Mouse (Mus musculus): ENCODE measurements at regions not wholly inside any gene's neighbourhood (a gene's known extent, or its start where the extent isn't known, plus 50 kb on each side); places are given as distances from the start of the nearest gene placed in this dataset.

- Histone ChIP-seq H3K27ac (no peak overlapping the region), H3K4me1 (replicated peaks) (no peaks in the 10 kb centered on the region), H3K4me3 (no peak overlapping the region), H3K9me3 (no peaks in the 10 kb centered on the region), H3K36me3 (no peaks in the 10 kb centered on the region), H3K27me3 (ENCODE audit: insufficient read depth, poor library complexity, severe bottlenecking) (no peaks in the 10 kb centered on the region)
- no peak for DNase-seq (ENCODE audit: low spot score)
- WGBS = 74% methylated on average over 4 of the region's 4 CpGs
These were observed 303.5 kb downstream of the Brinp2 start for GRCm38 (mm10) chr1:158052644-158053043.

- Histone ChIP-seq H3K4me1 (replicated peaks) (no peaks in the 10 kb centered on the region), H3K4me3 (no peak overlapping the region), H3K27ac (no peak overlapping the region), H3K27me3 (ENCODE audit: insufficient read depth, poor library complexity, severe bottlenecking) (no peaks in the 10 kb centered on the region), H3K9me3 (no peaks in the 10 kb centered on the region), H3K36me3 (no peaks in the 10 kb centered on the region)
- DNase-seq (ENCODE audit: low spot score) = no peak
- WGBS = 81% methylated on average over 11 of the region's 11 CpGs
These were observed 301.2 kb downstream of the Brinp2 start for GRCm38 (mm10) chr1:158054961-158055360.

GRCm38 (mm10) chr1:158056994-158057630, 299.0 kb downstream of the Brinp2 start:
- DNase-seq (ENCODE audit: low spot score) = no peak
- 71% methylated on average over 3 of the region's 3 CpGs for WGBS

DNA sequence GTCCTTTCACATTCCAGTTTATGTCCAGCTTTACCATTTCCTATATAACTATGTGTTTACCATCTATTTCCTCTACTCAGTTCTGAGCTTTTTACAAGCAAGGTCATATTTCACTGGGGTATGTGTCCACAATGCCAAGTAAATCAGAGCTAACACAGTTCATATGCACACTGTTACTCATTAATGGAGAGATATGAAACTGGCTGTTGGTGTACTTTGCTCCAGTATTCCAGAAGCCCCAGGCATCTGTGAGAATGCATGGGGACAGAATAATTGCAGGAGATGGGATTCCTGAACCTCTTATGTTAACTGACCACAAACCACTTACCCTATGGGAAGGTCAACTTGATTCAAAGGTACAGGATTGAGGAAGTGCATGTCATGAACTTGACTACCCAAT, 298.3 kb downstream of the Brinp2 start:
- Histone ChIP-seq H3K27ac (no peak overlapping the region), H3K4me1 (replicated peaks) (no peaks in the 10 kb centered on the region)
- DNase-seq (ENCODE audit: low spot score) = no peak

More at GRCm38 (mm10) chr1:158056994-158057630, 299.0 kb downstream of the Brinp2 start:
- Histone ChIP-seq H3K36me3 (no peaks in the 10 kb centered on the region), H3K27ac (no peak overlapping the region), H3K27me3 (ENCODE audit: insufficient read depth, poor library complexity, severe bottlenecking) (no peaks in the 10 kb centered on the region), H3K4me1 (replicated peaks) (no peaks in the 10 kb centered on the region), H3K4me3 (no peak overlapping the region), H3K9me3 (no peaks in the 10 kb centered on the region)

GRCm38 (mm10) chr1:158061995-158062394, 294.1 kb downstream of the Brinp2 start:
- no peaks in the 10 kb centered on the region for H3K9me3 ChIP-seq
- no peaks in the 10 kb centered on the region for H3K27me3 ChIP-seq (ENCODE audit: insufficient read depth, poor library complexity, severe bottlenecking)
- H3K27ac ChIP-seq = no peak overlapping the region
- no peak for DNase-seq (ENCODE audit: low spot score)
- H3K4me3 ChIP-seq = no peak overlapping the region
- H3K4me1 ChIP-seq (replicated peaks) = no peaks in the 10 kb centered on the region
- 84% methylated on average over 6 of the region's 6 CpGs for WGBS
- no peaks in the 10 kb centered on the region for H3K36me3 ChIP-seq

More for the DNA sequence above, 298.3 kb downstream of the Brinp2 start:
- no peaks in the 10 kb centered on the region for H3K27me3 ChIP-seq (ENCODE audit: insufficient read depth, poor library complexity, severe bottlenecking)
- H3K4me3 ChIP-seq = no peak overlapping the region
- H3K36me3 ChIP-seq = no peaks in the 10 kb centered on the region
- no peaks in the 10 kb centered on the region for H3K9me3 ChIP-seq

DNA sequence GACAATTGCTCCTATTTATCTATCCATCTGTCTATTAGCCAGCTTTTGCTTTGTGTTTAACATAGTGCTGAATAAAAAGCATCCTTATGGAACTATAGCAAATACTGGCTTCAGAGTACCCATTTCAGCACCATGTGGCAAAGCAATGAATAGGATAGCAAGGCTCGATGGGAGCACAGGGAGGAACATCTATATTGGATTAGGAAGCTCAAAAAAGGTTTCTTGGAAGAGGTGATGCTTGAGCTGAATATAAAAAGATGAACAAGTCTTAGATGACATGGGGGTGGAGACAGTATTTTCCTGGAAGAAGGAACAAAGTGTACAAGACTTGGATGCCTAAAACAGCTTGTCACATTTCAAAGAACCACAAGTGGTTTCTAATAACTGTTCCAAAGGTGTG, 273.9 kb downstream of the Brinp2 start:
- no peak overlapping the region for H3K4me3 ChIP-seq
- peaks cover 3% of the 10 kb centered on the region; the same call in 1 of the 2 replicates for H3K27me3 ChIP-seq (ENCODE audit: insufficient read depth, poor library complexity, severe bottlenecking)
- DNase-seq (ENCODE audit: low spot score) = no peak
- H3K4me1 ChIP-seq (replicated peaks) = peaks cover 5% of the 10 kb centered on the region; the same call in 1 of the 2 replicates
- no peak overlapping the region for H3K27ac ChIP-seq
- no peaks in the 10 kb centered on the region for H3K9me3 ChIP-seq
- WGBS = 89% methylated on average over 1 of the region's 1 CpGs
- no peaks in the 10 kb centered on the region for H3K36me3 ChIP-seq

GRCm38 (mm10) chr1:158085856-158086255, 270.3 kb downstream of the Brinp2 start:
- WGBS = 81% methylated on average over 3 of the region's 3 CpGs

GRCm38 (mm10) chr1:158097500-158097899, 258.6 kb downstream of the Brinp2 start:
- no peaks in the 10 kb centered on the region for H3K9me3 ChIP-seq
- H3K4me1 ChIP-seq (replicated peaks) = no peaks in the 10 kb centered on the region
- no peak for DNase-seq (ENCODE audit: low spot score)
- H3K27ac ChIP-seq = no peak overlapping the region
- H3K36me3 ChIP-seq = no peaks in the 10 kb centered on the region
- no peak overlapping the region for H3K4me3 ChIP-seq
- 91% methylated on average over 4 of the region's 4 CpGs for WGBS
- no peaks in the 10 kb centered on the region for H3K27me3 ChIP-seq (ENCODE audit: insufficient read depth, poor library complexity, severe bottlenecking)

More at GRCm38 (mm10) chr1:158085856-158086255, 270.3 kb downstream of the Brinp2 start:
- H3K27me3 ChIP-seq (ENCODE audit: insufficient read depth, poor library complexity, severe bottlenecking) = 0 out of 2 replicates have a peak, but pooled peaks cover under 1% of the 10 kb centered on the region
- H3K9me3 ChIP-seq = no peaks in the 10 kb centered on the region
- H3K36me3 ChIP-seq = no peaks in the 10 kb centered on the region
- no peak for DNase-seq (ENCODE audit: low spot score)
- H3K4me3 ChIP-seq = no peak overlapping the region
- no peak overlapping the region for H3K27ac ChIP-seq
- peaks cover 5% of the 10 kb centered on the region; the same call in 1 of the 2 replicates for H3K4me1 ChIP-seq (replicated peaks)

DNA sequence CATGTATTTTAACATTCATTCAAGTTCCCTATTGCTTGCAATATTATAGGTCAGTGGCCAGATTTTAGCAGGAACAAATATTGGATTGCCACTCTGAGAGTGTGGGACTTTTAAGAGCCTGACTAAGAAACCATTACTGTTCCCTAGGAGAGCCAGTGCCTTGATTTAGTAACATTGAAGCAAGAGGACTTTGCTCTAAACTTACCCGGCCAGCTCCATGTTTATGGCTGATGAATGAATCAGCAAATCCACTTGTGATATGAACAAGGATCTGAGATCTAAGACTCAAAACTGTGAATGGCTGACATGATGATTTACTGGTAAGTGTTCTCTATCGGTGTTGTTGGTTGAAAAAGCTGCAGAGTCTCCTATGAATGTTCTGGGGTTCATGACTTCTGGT, 236.4 kb downstream of the Brinp2 start:
- H3K4me3 ChIP-seq = no peak overlapping the region
- H3K9me3 ChIP-seq = no peaks in the 10 kb centered on the region
- WGBS = 92% methylated on average over 2 of the region's 2 CpGs
- no peaks in the 10 kb centered on the region for H3K36me3 ChIP-seq
- H3K27ac ChIP-seq = no peak overlapping the region
- no peaks in the 10 kb centered on the region for H3K4me1 ChIP-seq (replicated peaks)
- no peak for DNase-seq (ENCODE audit: low spot score)
- no peaks in the 10 kb centered on the region for H3K27me3 ChIP-seq (ENCODE audit: insufficient read depth, poor library complexity, severe bottlenecking)

DNA sequence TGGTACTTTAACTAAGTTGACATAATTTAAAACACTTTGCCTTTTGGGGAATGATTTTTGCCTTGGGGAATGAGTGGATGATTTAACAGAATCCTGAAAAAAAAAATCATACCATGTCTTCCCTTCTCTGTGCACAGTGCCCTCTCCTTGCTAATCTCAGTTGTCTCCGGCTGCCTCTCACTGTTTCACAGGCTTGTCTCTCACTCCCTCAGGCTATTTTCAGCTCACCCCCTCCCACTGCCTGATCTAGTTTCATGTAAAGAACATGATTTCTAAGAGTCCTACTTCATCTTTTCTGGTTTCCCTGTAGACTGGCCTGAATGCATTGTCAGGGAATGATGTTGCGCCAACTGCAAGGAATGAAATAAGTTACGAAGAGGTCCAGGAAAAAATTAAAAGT, 231.2 kb downstream of the Brinp2 start:
- H3K9me3 ChIP-seq = no peaks in the 10 kb centered on the region
- no peaks in the 10 kb centered on the region for H3K27me3 ChIP-seq (ENCODE audit: insufficient read depth, poor library complexity, severe bottlenecking)
- H3K4me3 ChIP-seq = no peak overlapping the region
- WGBS = 80% methylated on average over 3 of the region's 3 CpGs
- H3K4me1 ChIP-seq (replicated peaks) = no peaks in the 10 kb centered on the region
- no peaks in the 10 kb centered on the region for H3K36me3 ChIP-seq
- H3K27ac ChIP-seq = no peak overlapping the region
- no peak for DNase-seq (ENCODE audit: low spot score)

GRCm38 (mm10) chr1:158126272-158126671, 229.9 kb downstream of the Brinp2 start:
- H3K36me3 ChIP-seq = no peaks in the 10 kb centered on the region
- no peaks in the 10 kb centered on the region for H3K27me3 ChIP-seq (ENCODE audit: insufficient read depth, poor library complexity, severe bottlenecking)
- no peak for DNase-seq (ENCODE audit: low spot score)
- H3K9me3 ChIP-seq = no peaks in the 10 kb centered on the region
- no peak overlapping the region for H3K4me3 ChIP-seq
- 86% methylated on average over 2 of the region's 2 CpGs for WGBS
- H3K4me1 ChIP-seq (replicated peaks) = no peaks in the 10 kb centered on the region
- H3K27ac ChIP-seq = no peak overlapping the region

- H3K4me1 ChIP-seq (replicated peaks) = no peaks in the 10 kb centered on the region
- H3K27ac ChIP-seq = no peak overlapping the region
- no peaks in the 10 kb centered on the region for H3K9me3 ChIP-seq
- H3K4me3 ChIP-seq = no peak overlapping the region
- no peak for DNase-seq (ENCODE audit: low spot score)
- no peaks in the 10 kb centered on the region for H3K27me3 ChIP-seq (ENCODE audit: insufficient read depth, poor library complexity, severe bottlenecking)
- H3K36me3 ChIP-seq = no peaks in the 10 kb centered on the region
- 88% methylated on average over 3 of the region's 3 CpGs for WGBS
These were observed 226.8 kb downstream of the Brinp2 start for GRCm38 (mm10) chr1:158129243-158129770.

GRCm38 (mm10) chr1:158147525-158147924, 208.6 kb downstream of the Brinp2 start:
- Histone ChIP-seq H3K4me3 (no peak overlapping the region), H3K4me1 (replicated peaks) (peaks cover 10% of the 10 kb centered on the region), H3K27me3 (ENCODE audit: insufficient read depth, poor library complexity, severe bottlenecking) (0 out of 2 replicates have a peak, but pooled peaks cover 4% of the 10 kb centered on the region), H3K27ac (no peak overlapping the region), H3K9me3 (no peaks in the 10 kb centered on the region), H3K36me3 (no peaks in the 10 kb centered on the region)
- WGBS = 5% methylated on average over 3 of the region's 3 CpGs
- no peak for DNase-seq (ENCODE audit: low spot score)

Measured in hindbrain, embryonic 10.5 days (tissue).